ENCODE assay signal across 8 mouse cellular contexts in genomic region chr9:49658381-49658856, GRCm38 (mm10).
A peak's percentile ranks its signal among the peaks of the same experiment; 100 is the strongest.
DNase-seq lines count a peak whose midpoint lies in the region; ATAC-seq and TF ChIP-seq lines count a peak whose summit lies in the region.

No protein-coding gene starts in this region.

- no peak overlapping the region for H3K27ac ChIP-seq in gastrocnemius, adult 2 months
- H3K27ac ChIP-seq in midbrain, embryonic 11.5 days (ENCODE audit: low read depth, low read length), result no peak overlapping the region

- H3K27me3 ChIP-seq in midbrain, embryonic 11.5 days (ENCODE audit: control insufficient read depth, insufficient read depth, low read length), result no peaks in the 10 kb centered on the region

- TF ChIP-seq CTCF in gastrocnemius, adult 2 months (IDR thresholded peaks at IDR 0.05), result peak; percentile 20; the same call in 1 of the 2 replicates

- H3K9me3 ChIP-seq in midbrain, embryonic 11.5 days (ENCODE audit: control insufficient read depth, low read length), result no peaks in the 10 kb centered on the region

- no peaks in the 10 kb centered on the region for H3K36me3 ChIP-seq in midbrain, embryonic 11.5 days (ENCODE audit: control insufficient read depth, insufficient read depth, low read length)

- 84% methylated on average over 4 of the region's 4 CpGs for WGBS in midbrain, embryonic 11.5 days

- no peak for ATAC-seq in midbrain, embryonic 11.5 days (ENCODE audit: low FRiP score)

- intact Hi-C loops in gastrocnemius, adult 2 months (cut with DNase I), result no loop called here

- peak; percentile 19 for DNase-seq in gastrocnemius, adult 2 months
- no peak for DNase-seq in gastrocnemius, adult 8-10 months (ENCODE audit: low spot score in 2 of 2)
- peak; percentile 37 for DNase-seq in retina, postnatal 1 day
- no peak for DNase-seq in retina, embryonic 14.5 days (ENCODE audit: low spot score)
- DNase-seq in kidney, postnatal 4 days, result peak; percentile 11 to 37
- DNase-seq in B cell, adult 2 months, result no peak
- no peak for DNase-seq in lung, postnatal 36 days
- no peak for DNase-seq in midbrain, embryonic 11.5 days (ENCODE audit: low spot score, missing footprints)

- H3K4me1 ChIP-seq in midbrain, embryonic 11.5 days (ENCODE audit: control insufficient read depth, insufficient read depth, low read length), result no peaks in the 10 kb centered on the region

- H3K4me2 ChIP-seq in midbrain, embryonic 11.5 days, result no peak overlapping the region

- H3K4me3 ChIP-seq in gastrocnemius, adult 2 months, result no peak overlapping the region
- H3K4me3 ChIP-seq in midbrain, embryonic 11.5 days (ENCODE audit: low read depth, low read length), result no peak overlapping the region

- H3K9ac ChIP-seq in midbrain, embryonic 11.5 days (ENCODE audit: low read length), result no peak overlapping the region

Comparison
In these comparisons a context has a peak if more than half of its experiments do, and no peak if none do; other contexts are left out.
1. DNase-seq: peak in gastrocnemius, adult 2 months (single experiment), retina, postnatal 1 day (single experiment) and kidney, postnatal 4 days (2 of 2); none in gastrocnemius, adult 8-10 months (0 of 2), retina, embryonic 14.5 days (single experiment), B cell, adult 2 months (0 of 2), lung, postnatal 36 days (single experiment) and midbrain, embryonic 11.5 days (single experiment).